Mouse (Mus musculus): ENCODE results near the gene Cypt12. TPM values are rescaled to one million over a fixed set of nuclear protein-coding genes. Genes with fewer than 3 reads are reported as not detected.

The Cypt12 gene
- total RNA-seq (2021): not detected

GRCm38 (mm10) chr3:17948299-17948698 is at the start of gene Cypt12:
Cypt12 (plus strand) TSS chr3:17948410.
- DNase-seq: no peak

GRCm38 (mm10) chr3:17913796-17914195 is 34.4 kb upstream of the Cypt12 start:
- no peak for DNase-seq

GRCm38 (mm10) chr3:17940206-17940605 is 8.0 kb upstream of the Cypt12 start:
- DNase-seq: no peak

Data from layer of hippocampus, postnatal 36 days (tissue).